Mouse (Mus musculus) frontal cortex, adult 2 months (tissue): ENCODE measurements at regions not wholly inside any gene's neighbourhood (a gene's known extent, or its start where the extent isn't known, plus 50 kb on each side); places are given as distances from the start of the nearest gene placed in this dataset.
A peak's percentile ranks its signal among the peaks of the same experiment; 100 is the strongest.

Experiments used
- DNase-seq, 2 experiments: peaks; one replicate each; pipeline ENCODE4 v3.0.0; 2022; ENCODE audit warnings: low spot score in 1 of 2; ENCODE audit errors: extremely low spot score in 1 of 2

DNA sequence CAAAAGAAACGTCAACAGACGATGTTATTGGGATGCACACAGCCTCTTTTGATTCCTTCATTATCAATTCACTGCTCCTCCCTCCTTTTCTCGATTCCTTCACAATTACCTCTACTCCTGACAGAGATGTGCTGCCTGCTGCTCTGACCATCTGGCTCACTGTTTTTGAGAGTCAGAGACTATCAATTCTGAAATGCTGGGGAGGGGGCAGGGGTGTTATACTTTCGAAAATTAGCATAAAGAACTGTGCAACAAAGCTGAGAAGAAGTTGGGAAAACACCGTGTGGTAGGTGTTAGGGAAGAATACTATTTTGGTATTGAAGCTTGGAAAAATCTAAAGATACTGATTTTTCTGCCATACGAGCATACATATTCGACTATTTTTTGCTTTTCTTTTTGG is 96.4 kb downstream of the Nedd1 start:
- DNase-seq, result peak; percentile 54 to 56

DNA sequence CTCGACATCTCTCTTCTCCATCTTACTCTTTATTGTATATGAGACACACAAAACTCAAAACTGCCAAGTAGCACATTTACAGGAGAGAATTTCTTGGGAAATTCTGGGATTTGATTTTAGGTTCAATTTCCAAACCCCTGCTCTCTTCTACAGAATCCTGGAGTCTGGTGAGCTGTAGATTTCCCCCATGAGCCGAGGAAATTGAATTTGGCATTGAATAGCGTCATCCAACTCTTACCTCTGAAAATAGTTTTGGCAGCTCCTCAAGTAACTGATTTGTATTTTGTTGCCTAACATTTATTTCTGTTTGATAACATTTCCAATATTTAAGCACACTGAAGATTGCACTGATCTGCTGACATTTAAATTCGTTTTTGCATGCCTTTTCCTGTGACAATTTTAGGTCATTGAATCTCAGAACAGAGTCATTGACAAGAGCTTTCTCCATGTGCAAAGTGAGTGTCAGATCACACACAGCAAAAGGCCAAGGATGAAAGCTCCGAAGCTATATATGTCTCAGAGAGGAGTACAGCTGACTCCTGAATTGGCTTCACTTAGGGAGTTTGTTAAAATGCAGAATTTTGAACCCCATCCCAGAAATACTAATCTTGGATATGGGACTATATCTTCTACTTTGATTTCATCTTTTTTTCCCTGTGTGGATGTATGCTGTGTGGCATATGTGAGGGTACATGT is 106.4 kb downstream of the Nedd1 start:
- peak in 1 of 2 experiments; percentile 13 for DNase-seq

DNA sequence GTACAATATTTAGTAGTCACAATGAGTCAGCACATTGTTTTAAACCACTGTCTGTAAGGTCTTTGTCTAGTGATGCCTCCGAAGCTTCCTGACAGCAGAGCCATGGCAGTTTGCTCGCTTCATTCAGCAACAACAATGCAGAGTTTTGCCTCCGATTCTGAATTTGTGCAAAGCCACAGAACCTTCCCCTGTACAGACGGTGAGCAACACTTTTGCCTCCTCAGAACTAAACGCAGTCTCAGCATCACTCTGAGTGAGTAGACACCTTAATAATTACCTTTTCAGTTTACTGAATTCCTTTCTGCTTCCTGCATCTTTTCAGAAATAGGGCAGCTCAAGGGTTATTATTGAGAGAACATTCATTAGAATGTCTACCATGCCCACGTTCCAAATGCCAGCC is 107.9 kb downstream of the Nedd1 start:
- no peak for DNase-seq

DNA sequence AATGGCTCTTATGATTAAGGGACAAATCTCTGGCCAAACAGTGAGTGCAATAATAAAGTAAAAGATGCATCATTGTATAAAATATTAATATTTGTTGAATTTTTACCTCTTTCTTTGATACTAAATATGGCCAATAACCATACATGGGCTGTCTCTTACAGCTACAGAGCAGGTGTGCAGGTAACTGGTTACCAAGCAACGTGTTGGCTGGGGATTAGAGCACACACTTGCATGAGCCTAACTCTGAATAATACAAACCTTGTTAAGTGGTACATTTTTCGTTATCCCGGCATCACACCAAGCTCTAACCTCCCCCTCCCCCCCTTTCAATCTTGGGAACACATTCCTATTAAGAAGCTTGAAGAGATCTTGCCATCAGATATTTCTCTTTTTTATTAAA is 111.2 kb downstream of the Nedd1 start:
- no peak for DNase-seq

DNA sequence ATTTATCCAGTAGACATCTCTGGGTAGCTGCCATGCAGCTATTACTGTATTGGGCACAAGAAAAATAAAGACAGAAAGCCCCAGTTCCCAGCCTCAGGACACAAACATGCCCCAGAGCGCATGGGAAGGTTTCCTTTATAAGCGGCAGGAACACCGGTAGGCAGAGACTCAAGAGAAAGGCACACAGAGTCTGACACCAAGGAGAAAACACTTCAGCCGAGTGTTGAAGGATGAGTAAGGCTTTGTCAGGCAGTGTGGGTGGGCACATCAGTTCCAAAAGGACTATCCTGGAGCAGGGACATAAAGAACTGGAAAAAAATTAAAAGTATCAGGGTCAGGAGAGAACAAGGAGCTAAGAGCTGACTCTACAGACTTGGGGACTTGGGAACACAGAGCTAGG is 115.5 kb downstream of the Nedd1 start:
- DNase-seq, result peak; percentile 26 to 62

DNA sequence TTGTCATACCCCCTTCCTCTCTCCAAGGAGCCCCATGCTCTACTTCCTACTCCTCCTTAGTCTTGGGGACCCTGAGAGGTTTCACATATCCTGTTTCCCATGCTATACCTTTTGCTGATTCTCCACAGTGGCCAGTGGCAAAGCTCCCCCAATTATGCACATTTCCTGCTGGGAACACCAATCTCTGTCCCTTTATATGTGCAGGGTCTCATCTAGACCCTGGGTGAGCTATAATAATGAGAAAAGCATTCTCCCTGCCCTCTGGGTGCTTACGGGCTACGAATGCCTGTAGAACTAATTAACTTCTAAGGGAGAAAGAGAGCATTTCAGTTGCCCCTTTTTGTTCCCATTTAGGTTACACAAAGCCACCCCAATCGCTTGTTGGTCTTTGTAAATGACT is 116.6 kb downstream of the Nedd1 start:
- DNase-seq, result no peak

DNA sequence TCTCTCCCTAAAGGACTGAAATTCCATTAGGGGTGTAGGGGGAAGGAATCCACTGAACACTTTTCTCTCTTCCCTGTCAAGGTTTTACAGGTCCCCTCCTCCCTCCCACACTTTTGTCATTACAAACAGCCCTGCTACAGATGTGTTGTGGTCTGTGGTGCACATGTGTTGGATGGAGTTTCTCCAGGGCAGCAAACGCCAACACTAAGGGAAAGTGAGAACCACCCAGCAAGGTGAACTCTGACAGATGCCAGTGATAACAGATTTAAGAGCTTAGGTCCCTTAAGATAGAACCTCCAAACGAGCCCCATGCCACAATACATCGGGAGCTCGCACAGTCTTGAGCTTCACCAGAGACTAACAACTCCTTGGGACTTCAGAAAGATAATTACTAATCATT is 122.1 kb downstream of the Nedd1 start:
- no peak for DNase-seq

DNA sequence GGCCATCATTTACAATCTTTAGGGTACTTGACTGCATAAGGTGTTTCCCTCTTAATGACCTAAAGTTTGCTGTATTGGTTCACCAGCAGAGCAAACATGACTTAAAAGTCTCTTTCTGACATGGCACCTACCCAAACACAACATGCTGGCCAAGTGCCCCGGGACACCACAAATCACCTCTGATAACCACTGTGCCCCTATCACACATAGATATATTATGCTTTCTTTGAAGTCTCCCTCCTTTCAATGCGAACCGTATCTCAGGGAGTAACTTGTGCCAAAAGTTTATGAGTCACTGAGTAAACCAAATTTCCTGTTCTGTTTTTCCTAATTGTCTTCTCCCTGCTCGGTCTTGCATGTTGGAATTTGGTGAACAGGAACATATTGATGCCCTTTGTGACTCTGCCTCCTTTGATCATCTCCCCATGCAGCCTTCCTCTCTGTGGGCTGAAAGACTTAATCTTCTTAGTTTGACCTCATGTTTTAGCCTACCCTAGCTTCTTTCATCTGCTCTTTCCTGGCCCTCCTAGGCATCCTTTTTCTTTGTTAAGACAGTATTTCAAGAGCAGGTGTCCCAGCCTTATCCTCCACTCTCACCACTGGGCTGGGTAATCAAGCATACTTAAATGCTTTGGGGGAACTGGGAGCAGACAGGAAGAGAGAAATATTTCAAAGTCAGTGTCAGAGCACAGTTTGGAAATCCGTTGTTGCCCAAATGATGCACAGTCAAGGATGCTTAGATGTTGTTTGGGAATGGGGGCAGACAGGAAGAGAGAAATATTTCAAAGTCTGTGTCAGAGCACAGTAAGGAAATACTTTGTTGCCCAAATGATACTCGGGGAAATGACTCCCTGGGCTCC is 126.5 kb downstream of the Nedd1 start:
- no peak for DNase-seq

DNA sequence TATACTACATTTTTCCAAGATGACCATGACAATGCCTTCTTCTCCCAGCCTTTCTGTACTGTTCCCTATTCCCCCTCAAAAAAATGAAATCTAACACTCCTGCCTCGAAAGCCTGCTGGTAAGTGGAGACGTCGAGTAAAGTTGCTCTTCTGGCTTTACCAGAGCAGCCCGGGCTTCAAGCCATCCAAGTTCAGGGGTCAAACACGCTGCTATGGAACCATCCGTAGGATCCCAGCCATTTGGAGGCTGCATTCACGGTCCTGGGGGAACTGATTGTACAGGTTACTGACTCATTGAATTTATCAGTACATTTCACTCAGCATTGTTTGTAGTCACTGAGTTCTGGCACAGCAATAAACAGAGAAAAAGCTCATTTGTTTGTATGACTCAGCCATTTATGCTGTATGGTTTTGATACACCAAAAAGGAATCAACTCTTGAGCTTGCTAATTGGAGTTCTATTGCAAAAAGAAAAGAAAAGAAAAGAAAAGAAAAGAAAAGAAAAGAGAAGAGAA is 128.2 kb downstream of the Nedd1 start:
- no peak for DNase-seq

DNA sequence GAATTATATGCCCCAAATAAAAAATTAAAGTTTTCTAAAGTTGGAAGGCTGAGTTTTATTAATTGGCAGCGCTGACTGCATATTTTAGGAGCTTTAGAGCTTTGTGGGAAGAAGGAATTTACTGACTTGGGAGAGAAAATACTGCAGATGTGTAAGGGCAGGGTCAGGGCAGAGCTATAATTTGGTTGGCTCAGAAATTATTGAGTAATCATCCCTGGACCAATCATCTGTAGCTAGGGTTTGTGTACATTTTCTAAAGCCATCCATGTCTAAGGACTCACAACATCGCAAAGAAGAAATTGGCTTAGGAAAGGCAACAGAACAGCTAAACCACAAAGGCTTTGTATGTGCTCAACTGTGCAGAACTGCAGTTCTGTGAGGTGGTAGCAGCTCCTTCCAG is 143.3 kb downstream of the Nedd1 start:
- DNase-seq, result no peak

DNA sequence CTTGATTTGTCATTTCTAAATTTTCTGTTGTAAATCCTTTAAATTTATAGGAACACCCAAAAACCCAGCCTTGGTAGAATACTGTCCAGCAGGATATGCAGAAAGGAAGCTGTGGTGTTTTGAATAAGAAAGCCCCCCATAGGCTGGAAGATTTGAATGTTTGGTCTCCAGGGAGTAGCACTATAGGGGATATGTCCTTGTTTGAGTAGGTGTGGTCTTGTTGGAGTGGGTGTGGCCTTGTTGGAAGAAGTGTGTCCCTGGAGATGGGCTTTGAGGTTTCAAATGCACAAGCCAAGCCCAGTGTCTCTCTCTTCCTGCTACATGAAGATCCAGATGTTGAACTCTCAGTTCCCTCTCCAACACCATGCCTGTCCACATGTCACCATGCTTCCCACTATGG is 151.7 kb downstream of the Nedd1 start:
- no peak for DNase-seq

DNA sequence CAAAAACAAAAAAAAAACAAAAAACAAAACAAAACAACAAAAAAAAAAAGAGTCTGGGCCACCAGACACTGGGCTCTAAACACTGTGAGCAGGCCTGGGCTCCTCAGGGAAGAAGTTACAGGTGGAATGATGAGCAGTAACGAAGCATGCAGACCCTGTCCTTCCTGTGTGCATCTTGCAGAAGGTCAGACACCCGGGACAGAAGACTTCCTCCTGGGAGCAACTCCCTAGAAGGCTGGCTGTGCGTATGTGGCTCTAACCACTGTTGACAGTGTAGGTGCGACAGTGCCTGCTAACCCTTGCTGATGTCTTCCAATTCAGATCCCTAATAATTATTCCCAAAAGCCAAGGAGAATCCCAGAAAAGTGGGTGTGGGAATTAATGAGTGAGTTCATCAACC is 164.8 kb downstream of the Nedd1 start:
- DNase-seq, result no peak

DNA sequence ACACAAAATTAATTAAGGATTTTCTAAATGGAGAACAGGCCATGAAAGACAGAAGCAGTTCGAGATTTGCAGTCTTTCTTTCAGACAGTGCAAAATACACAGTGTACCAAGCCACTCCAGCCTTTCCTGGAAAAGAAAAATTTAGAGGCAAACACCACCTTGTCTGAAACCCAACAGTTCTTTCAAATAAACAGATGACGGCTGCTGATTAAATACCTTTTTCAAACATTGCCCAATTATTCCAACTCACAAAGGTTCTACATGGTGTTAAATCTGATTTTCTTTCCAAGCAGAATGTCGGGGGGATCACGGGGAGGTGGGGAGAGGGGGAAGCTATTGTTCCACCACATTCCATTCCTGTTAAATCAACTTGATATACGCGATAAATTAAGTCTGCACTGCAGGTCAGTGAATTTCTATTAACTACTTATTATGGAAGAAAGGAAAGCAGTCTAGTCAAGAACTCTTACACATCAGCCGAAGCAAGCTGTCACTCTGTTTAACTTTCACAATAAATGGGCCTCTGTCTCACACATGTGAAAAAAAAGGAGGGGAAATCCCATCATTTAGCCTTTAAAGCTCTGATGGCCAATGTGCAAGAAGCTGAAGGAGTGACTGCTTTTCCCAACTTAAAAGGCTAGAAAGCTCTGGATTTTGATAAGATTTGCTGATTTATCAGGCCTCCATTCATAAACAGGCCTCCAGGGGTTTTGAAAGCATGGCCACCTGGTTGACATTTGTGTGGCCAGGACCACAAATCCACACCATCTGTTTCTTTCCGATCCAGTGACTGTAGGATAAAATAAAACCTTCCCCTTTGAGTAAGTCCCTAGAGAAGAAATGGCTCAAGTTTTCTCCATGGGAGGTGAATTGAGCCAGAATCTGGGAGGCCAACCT is 165.4 kb downstream of the Nedd1 start:
- DNase-seq, result no peak

DNA sequence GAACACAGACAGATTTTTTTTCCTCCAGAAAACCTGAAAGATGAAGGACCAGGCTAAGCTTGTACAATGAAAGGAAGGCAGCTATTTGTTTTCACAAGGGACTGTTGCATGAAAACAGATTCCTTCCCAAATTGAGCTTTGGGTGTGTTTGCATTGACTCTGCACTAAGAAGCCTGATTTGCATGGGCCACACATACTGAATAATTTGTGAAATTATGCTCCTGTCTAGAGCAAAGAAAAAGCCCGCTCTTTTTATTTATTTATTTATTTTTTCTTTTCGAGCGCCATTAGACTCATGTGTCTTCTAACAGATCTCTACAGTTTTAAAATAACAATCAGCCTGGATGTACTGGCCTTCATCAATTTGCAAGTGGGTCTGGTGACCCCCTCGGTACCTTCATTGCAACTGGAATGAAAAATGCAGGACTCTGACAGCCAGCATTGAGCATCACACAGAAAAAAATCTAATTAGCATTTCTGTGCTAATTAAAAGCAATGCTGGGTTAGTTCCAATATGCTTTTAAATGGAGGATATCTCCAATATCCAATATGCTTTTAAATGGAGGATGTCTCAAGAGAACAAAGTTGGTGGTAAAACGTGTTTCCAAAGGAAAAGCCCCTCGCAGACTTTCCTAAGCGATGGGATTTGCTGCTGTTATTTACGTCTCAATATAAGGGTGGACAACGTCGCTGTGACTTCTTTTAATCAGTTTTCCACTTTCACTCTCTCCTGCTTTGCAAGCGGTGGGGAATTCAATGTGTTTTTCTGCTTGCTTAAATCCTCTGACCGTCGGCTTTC is 166.3 kb downstream of the Nedd1 start:
- peak in 1 of 2 experiments; percentile 2 for DNase-seq

DNA sequence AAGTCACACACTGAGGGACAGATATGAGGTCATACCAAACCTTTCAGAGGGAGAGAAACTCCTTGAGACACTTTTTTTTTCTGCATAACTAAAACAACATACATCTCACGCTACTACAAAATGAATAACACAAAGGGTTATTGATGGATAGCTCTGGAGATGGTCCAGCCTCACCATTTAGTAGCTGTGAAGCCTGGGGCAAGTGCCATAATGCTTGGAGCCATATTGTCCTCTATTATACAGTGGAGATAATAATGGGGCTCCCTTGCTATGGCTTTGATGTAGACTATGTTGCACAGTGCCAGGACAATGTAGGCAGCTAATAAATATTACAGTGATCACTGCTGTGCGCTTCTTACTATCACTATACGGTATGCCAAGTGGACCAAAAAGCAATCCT is 168.3 kb downstream of the Nedd1 start:
- no peak for DNase-seq

DNA sequence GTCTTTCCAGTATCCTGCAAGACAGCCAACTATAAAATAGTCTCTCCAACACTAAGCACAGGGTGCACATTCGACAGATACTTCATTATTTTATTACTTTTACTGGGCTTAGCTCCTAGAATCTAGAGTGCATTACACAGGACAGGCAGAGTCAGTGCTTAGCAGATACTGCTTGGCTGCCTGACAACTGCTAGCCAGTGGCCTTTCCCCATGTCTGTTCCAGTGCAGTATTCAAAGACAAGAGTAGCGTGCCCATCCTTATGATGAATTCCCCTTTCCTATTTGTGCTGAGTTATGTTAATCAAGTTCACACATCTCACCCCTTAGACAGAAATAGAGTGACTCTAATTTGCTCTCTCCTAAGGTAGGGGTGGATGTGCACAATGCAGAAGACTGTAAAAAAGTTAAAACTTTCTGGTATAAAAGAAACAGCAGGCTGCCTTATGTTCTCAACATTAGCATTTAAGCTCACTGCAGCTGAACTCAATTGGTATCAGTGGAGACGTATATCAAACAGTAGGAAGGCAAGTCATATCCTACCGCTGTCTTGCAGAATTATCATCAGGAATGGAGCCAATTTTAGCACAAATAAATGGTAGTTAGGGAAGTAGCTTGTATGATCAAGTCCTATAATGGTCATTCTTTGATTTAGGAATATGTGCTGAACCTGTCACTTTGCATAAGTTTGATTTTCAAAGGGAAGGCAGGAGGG is 173.2 kb downstream of the Nedd1 start:
- DNase-seq, result no peak

DNA sequence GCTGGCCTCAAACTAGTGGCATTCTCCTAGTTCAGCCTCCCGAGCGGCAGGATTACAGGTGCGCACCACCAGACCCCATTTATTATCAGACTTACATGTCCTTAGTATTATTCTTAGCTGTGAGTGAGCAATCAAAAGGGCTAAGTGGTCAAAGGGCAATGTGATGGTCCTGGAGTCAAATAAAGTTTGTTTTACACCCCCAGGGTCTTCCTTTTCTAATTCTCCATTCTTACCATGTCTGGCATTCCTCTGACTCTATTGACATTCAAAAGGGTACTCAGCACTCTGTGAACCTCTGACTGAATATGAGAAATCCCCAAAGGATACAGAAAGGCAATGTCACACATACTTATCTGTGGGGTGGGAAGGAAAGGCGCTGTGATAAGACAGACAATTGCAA is 183.8 kb downstream of the Nedd1 start:
- no peak for DNase-seq

DNA sequence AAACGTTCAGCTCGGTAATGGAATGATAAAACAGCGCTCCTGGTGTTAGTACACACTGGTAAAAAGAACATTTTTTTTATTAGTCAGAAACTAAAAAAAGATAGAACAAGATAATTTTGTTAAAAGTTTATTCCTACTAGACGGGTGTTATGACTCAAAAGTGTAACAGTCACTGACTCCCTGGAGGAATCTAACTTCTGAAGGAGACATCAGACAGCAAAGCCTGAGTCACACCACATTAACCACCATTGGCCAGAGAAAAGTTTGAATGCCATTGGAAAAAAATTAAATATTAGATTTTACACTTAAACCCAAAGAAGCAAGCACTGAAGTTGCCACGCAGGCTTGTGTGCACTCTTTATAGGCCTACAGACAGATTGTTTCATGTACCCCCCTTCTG is 205.3 kb downstream of the Nedd1 start:
- no peak for DNase-seq

DNA sequence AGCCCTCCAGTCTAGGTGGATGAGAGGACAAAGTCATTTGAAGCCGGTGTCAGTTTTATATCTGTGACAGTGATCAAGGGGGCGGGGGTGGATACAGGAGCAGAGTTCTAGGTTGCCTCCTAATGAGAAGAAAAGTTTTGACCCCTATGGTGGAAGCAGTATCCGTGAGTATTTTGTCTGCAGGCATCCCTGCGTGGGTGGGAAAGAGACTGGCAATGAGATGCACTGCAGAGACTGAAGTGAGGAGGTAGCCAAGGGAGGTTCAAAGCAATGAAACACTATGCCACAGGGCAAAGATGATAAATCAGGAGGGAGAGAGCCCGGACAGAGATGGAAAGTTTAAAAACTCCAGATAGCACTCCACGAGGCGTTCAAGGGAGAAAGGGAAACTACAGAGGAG is 210.5 kb downstream of the Nedd1 start:
- no peak for DNase-seq

DNA sequence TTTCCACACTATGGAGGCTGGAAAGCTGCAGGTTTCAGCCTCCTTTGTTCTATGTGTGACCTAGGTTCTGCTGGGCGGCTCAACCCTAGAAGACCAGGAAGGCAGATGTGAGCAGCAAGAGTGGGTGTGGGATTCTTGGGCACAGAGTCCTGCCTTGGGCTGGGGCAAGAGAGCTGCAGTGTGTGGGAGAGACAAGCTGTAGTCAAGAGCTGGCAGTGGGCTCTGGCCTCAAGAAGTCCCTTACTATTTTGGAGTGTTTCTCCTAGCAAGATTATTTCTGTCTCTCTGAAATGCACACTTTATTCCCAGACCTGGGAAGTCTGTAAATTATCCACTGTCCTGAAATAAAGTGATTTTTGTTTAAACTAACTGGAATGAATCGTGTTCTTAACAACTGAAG is 211.5 kb downstream of the Nedd1 start:
- DNase-seq, result no peak
